Mouse (Mus musculus) liver, embryonic 14.5 days (tissue): Measurements from ENCODE around the gene Syne4. TPM values are rescaled to one million over a fixed set of nuclear protein-coding genes. Genes with fewer than 3 reads are reported as not detected.
A peak's percentile ranks its signal among the peaks of the same experiment; 100 is the strongest.

ENCODE experiments used
- ATAC-seq: fragments of 200-750 bp; cut with Nextera tagmentation; 2 replicates; pipeline ENCODE4 v1.8.0; 2017; ENCODE audit warnings: moderate number of reproducible peaks, mild to moderate bottlenecking, moderate library complexity; ENCODE audit not compliant: insufficient read depth
- DNase-seq, 3 experiments: peaks; one replicate each; pipeline ENCODE4 v3.0.0-alpha.2; 2012 to 2013; ENCODE audit warnings: low read depth in 3 of 3, low spot score in 3 of 3
- H3K27ac ChIP-seq: fragments of 300-500 bp; sonication (generic); 2 replicates; pipeline ENCODE4 v1.5.1; 2014; ENCODE audit warnings: moderate library complexity, mild to moderate bottlenecking, control low read depth, inconsistent platforms
- H3K27me3 ChIP-seq: fragments of 300-500 bp; sonication (generic); 2 replicates; pipeline ENCODE4 v1.6.1; 2014; ENCODE audit warnings: mild to moderate bottlenecking, low read length, moderate library complexity; ENCODE audit not compliant: control insufficient read depth, insufficient read depth
- H3K36me3 ChIP-seq: fragments of 300-500 bp; sonication (generic); replicated peaks from 2 replicates; pipeline ENCODE4 v1.6.1; 2014; ENCODE audit warnings: low read depth; ENCODE audit not compliant: control insufficient read depth, insufficient read depth
- H3K4me1 ChIP-seq, 2 experiments: fragments of 200-500 bp in 1 of 2; fragments of 300-500 bp in 1 of 2; sonication (generic) in 1 of 2; replicated peaks; 2 replicates each; pipeline ENCODE4 v1.6.1; 2012 to 2014; ENCODE audit warnings: antibody characterized with exemption in 1 of 2, inconsistent platforms in 1 of 2, low read length in 1 of 2; ENCODE audit not compliant: control insufficient read depth in 2 of 2, insufficient read depth in 2 of 2
- H3K4me2 ChIP-seq: fragments of 300-500 bp; sonication (generic); 2 replicates; pipeline ENCODE4 v1.6.1; 2014; ENCODE audit warnings: low read depth, mild to moderate bottlenecking, control low read depth, moderate library complexity
- H3K4me3 ChIP-seq, 2 experiments: fragments of 200-500 bp in 1 of 2; fragments of 300-500 bp in 1 of 2; sonication (generic) in 1 of 2; 2 replicates each; pipeline ENCODE4 v1.5.1; 2012 to 2014; ENCODE audit warnings: low read depth in 2 of 2, low read length in 2 of 2, mild to moderate bottlenecking in 2 of 2, control low read depth in 1 of 2, inconsistent platforms in 1 of 2, moderate library complexity in 1 of 2; ENCODE audit not compliant: insufficient read depth in 1 of 2
- H3K9ac ChIP-seq: fragments of 300-500 bp; sonication (generic); replicated peaks from 2 replicates; pipeline ENCODE4 v1.6.1; 2014; ENCODE audit warnings: mild to moderate bottlenecking, control low read depth, moderate library complexity
- H3K9me3 ChIP-seq: fragments of 300-500 bp; sonication (generic); 2 replicates; pipeline ENCODE4 v1.6.1; 2016; ENCODE audit warnings: low read length, mixed read lengths; ENCODE audit not compliant: control insufficient read depth
- CTCF ChIP-seq: IDR thresholded peaks from 2 replicates; pipeline ENCODE4 v1.5.1; 2016; ENCODE audit warnings: antibody characterized with exemption, low read depth, control low read depth
- EP300 ChIP-seq: IDR thresholded peaks from 2 replicates; pipeline ENCODE4 v1.6.1; 2016; ENCODE audit warnings: antibody characterized with exemption, low read depth
- WGBS: fragments of 180-500 bp; shearing (Covaris S2); extraction: QIAGEN DNeasy Blood & Tissue Kit; methylation state at CpG from one replicate; pipeline ENCODE4 v1.1.7; 2014; ENCODE audit not compliant: insufficient replicate concordance; 5-methylcytosine and 5-hydroxymethylcytosine counted together
- polyA plus RNA-seq, 2 experiments: library from polyadenylated mRNA; depleted of rRNA in 1 of 2; stranded (reverse) in 1 of 2; unstranded in 1 of 2; fragments of >200 nt; fragmentation: Nextera tagmentation in 1 of 2; extraction: Ambion mirVana in 1 of 2; gene quantifications; 2 replicates each; pipeline versions ENCODE4 v1.2.1 to v1.2.3; 2012 to 2014

The Syne4 gene
- polyA plus RNA-seq, 2 experiments: 7.6 to 11.1 TPM

DNA sequence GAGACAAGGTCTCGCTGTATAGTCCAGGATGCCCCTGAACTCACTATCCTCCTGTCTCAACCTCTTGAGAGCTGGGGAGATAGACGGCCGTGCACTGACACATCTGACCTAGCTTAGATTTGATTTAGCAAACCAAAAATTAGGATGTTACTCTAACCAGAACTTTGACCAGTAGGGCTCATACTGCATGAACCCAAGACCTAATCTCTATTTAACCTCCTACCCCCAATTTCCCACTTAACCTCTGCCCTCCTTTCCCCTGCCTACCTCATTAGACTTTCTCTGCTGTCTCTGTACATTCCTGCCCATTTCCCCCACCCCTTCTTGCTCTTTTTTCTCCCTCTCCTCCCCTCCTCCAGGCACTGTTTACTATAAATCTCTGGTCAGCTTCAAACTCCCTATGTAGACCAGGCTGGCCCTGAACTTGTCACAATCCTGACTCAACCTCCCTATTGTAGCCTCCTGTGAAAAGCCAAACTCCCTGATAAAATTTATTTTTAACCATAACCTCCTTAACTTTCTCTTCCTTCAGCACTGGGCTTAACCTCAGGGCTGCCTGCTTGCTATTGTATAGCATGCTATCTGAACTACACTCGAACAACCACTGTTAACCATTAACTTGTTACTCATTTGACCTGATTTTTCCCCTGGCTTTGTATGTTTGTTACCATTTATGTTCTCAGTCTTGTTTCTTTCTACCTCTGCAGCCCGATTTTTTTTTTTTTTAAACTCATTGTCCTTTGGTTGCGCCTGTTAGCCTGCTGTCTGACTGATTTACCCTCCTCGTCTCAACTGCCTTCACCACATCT lies 44.0 kb downstream of the Syne4 start:
- Histone ChIP-seq H3K36me3 (no peaks in the 10 kb centered on the region), H3K27me3 (peaks cover 9% of the 10 kb centered on the region), H3K4me2 (peak overlapping the region; percentile 39), H3K4me1 (peaks cover 0 to 5% of the 10 kb centered on the region in 2 experiments; a peak in 1 of 4 replicates), H3K4me3 (no peak overlapping the region), H3K27ac (no peak overlapping the region), H3K9me3 (no peaks in the 10 kb centered on the region), H3K9ac (no peak overlapping the region)
- DNase-seq: no peak
- 42% methylated on average over 7 of the region's 7 CpGs for WGBS
- no peak for TF ChIP-seq CTCF
- no peak for TF ChIP-seq EP300
- peak; percentile 27; the same call in 1 of the 2 replicates for ATAC-seq

DNA sequence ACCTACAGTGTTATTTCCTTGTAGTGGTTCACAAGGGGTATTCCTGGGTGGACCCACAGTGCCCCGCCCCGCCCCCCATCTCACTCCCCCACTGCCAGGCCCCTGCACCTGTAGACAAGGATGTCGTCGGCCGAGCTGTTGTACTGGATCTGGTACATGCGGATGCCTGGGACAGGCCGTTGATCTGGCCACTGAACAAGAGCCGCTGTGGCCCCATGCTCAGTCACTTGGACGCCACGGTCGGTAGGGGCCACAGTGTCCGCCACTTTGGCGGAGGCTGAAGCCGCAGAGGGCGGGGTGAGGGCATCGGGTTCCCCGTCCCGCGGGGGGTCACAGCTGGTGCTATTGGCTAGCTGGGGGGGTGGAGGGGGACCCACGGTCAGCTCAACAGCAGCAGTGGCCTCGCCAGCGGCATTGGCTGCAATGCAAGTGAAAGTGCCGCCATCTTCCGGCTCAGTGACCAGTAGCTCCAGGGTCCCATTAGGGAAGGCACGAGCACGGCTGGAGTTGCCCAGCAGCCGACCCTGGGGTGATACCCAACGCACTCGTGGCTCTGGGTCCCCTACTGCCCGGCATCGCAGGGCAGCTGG lies 44.8 kb downstream of the Syne4 start:
- H3K9ac ChIP-seq: no peak overlapping the region
- no peak overlapping the region for H3K27ac ChIP-seq
- peaks cover 9% of the 10 kb centered on the region for H3K27me3 ChIP-seq
- H3K9me3 ChIP-seq: no peaks in the 10 kb centered on the region
- 58% methylated on average over 31 of the region's 31 CpGs for WGBS
- H3K4me3 ChIP-seq: peak overlapping the region in 1 of 2 experiments; percentile 12; a peak in 1 of 4 replicates
- H3K36me3 ChIP-seq: no peaks in the 10 kb centered on the region
- TF ChIP-seq CTCF: no peak
- TF ChIP-seq EP300: no peak
- DNase-seq (no peak), ATAC-seq (no peak)
- peaks cover 0 to 5% of the 10 kb centered on the region in 2 experiments; a peak in 1 of 4 replicates for H3K4me1 ChIP-seq
- H3K4me2 ChIP-seq: peak overlapping the region; percentile 39

DNA sequence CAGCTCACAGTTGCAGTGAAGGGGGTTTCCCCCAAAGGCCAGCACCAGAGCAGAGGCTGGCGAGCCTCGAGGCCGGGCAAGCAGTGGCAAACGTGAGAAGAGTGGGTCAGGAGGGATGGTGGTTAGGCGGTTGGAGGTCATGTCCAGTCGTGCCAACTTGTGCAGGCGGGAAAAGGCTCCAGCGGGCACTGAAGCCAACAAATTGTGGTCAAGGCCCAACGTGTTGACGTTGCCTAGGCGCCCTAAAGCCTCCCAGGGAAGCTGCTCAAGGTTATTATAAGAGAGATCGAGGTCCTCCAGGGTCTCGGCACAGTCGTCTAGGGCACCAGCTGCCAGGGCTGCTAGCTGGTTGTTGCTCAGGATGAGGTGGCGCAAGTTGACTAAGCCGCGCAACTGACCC lies 45.4 kb downstream of the Syne4 start:
- Histone ChIP-seq H3K9me3 (no peaks in the 10 kb centered on the region), H3K4me1 (peaks cover 0 to 5% of the 10 kb centered on the region in 2 experiments; a peak in 1 of 4 replicates), H3K27me3 (peaks cover 9% of the 10 kb centered on the region), H3K4me3 (no peak overlapping the region), H3K27ac (no peak overlapping the region), H3K4me2 (no peak overlapping the region), H3K9ac (no peak overlapping the region), H3K36me3 (no peaks in the 10 kb centered on the region)
- WGBS: 65% methylated on average over 17 of the region's 17 CpGs
- DNase-seq: no peak
- no peak for ATAC-seq
- no peak for TF ChIP-seq EP300
- TF ChIP-seq CTCF: no peak

DNA sequence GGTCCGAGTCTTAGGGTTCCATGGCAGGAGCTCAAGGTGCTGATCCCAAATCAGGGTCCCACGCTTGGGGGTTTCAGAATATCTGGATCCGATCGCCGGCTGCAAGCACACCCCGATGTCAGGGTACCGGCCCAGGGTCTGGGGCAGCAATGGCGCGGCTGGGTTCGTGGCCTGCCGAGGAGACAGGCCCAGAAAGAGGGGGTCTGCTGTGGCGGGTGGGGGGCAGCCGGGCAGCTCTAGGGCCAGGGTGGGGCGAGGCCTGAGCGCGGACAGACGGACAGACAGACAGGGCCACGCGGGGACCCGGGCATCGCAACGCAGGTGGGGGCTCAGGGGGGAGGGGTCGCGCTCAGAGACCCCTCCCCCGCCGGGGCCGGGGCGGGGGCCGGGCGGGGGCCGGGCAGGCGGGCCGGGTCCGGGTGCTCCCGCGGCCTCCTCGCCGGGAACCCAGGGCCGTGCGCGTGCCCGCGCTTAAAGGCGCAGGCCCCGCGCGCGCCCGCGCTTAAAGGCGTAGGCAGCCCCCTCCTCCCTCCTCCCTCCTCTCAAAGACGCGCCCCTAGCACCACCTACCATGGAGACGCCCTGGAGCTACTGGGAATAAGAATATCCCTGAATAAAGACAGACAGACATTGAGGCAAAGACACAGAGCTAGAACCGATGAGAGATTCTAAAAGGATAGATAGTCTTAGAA lies 48.2 kb downstream of the Syne4 start, which contains the start of gene Lrfn3:
Gene Lrfn3, minus strand, starts transcription at position 121 of the 692 bp plus-strand sequence.
- H3K27ac ChIP-seq: no peak within 1 kb of the TSS
- no peaks in the 10 kb centered on the region for H3K4me1 ChIP-seq
- TF ChIP-seq EP300: no peak
- no peak for TF ChIP-seq CTCF
- H3K4me3 ChIP-seq: peak within 1 kb of the TSS; percentile 51 to 52
- peak within 1 kb of the TSS; percentile 3; the same call in 1 of the 2 replicates for H3K9ac ChIP-seq
- ATAC-seq: 0 out of 2 replicates have a peak, but pooled peaks have one; percentile 14
- DNase-seq: no peak
- 2% methylated on average over 53 of the region's 55 CpGs for WGBS
- peaks cover 9% of the 10 kb centered on the region for H3K27me3 ChIP-seq
- H3K36me3 ChIP-seq: no peaks in the 10 kb centered on the region
- no peaks in the 10 kb centered on the region for H3K9me3 ChIP-seq
- H3K4me2 ChIP-seq: peak within 1 kb of the TSS; percentile 52

DNA sequence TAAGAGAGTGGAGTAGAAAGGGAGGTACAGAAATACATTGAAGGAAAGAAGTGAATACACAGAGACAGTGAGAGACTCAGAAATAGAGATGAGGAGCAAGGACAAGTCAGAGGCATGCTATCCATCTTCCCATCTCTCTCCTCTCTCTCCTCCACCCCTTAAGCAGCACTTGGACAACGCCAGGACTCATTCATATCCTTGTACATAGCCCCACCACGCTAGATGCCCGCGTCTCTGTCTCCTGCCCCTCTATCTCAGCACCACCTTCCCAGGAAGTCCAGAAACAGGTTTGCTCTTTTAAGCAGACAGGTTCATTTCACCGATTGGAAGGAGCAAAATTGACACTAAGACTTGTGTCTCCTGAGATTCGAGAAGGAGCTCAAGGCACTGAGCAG lies 48.7 kb downstream of the Syne4 start:
- no peak overlapping the region; a peak in 1 of 4 replicates for H3K4me3 ChIP-seq
- H3K9me3 ChIP-seq: no peaks in the 10 kb centered on the region
- H3K27me3 ChIP-seq: peaks cover 9% of the 10 kb centered on the region
- H3K27ac ChIP-seq: no peak overlapping the region
- 62% methylated on average over 6 of the region's 6 CpGs for WGBS
- no peak for TF ChIP-seq EP300
- no peak for TF ChIP-seq CTCF
- ATAC-seq (no peak), DNase-seq (no peak)
- H3K36me3 ChIP-seq: no peaks in the 10 kb centered on the region
- H3K4me2 ChIP-seq: peak overlapping the region; percentile 52; the same call in 1 of the 2 replicates
- no peak overlapping the region for H3K9ac ChIP-seq
- H3K4me1 ChIP-seq: no peaks in the 10 kb centered on the region
